Mouse (Mus musculus): Measurements from ENCODE around the gene Cdk2ap1. TPM values are rescaled to one million over a fixed set of nuclear protein-coding genes. Genes with fewer than 3 reads are reported as not detected.
A peak's percentile ranks its signal among the peaks of the same experiment; 100 is the strongest.

Gene Cdk2ap1
- polyA plus RNA-seq, 2 experiments = 16.3 to 86.5 TPM

DNA sequence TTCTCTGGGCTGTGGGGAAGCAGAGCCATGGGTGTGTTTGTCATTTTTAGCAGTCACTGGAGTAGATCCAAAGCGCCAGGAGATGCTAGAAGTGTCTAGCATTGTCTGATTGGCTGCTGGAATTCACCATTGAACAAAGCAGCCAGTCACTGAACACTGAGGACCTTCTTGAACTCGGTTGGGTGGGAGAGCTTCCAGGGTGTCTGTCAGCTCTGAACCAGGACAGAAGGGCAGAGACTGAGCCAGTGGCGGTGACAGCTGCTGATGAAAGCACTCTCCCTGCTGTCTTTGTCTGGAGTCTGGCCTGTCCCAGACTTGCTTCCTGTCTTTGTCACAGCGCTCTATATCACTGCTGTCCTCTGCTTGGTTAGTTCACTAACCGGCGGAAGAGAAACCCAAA lies 28.5 kb downstream of the Cdk2ap1 start:
- Histone ChIP-seq H3K9ac (replicated peaks) (no peak overlapping the region), H3K4me2 (ENCODE audit: low read depth) (no peak overlapping the region), H3K4me1 (replicated peaks; ENCODE audit: control insufficient read depth in 2 of 2, insufficient read depth in 2 of 2, low read length in 1 of 2) (no peaks in the 10 kb centered on the region), H3K9me3 (ENCODE audit: control insufficient read depth, low read length) (no peaks in the 10 kb centered on the region), H3K4me3 (ENCODE audit: insufficient read depth in 1 of 2, low read depth in 2 of 2, low read length in 2 of 2) (no peak overlapping the region), H3K27ac (no peak overlapping the region), H3K36me3 (replicated peaks; ENCODE audit: control insufficient read depth, insufficient read depth, low read depth) (no peaks in the 10 kb centered on the region), H3K27me3 (ENCODE audit: control insufficient read depth, insufficient read depth, low read length) (no peaks in the 10 kb centered on the region)
- no peak for ATAC-seq (ENCODE audit: insufficient read depth)
- no peak for DNase-seq (ENCODE audit: low read depth in 3 of 3, low spot score in 3 of 3)
- TF ChIP-seq EP300 (IDR thresholded peaks at IDR 0.05; ENCODE audit: low read depth) = no peak
- no peak for TF ChIP-seq CTCF (IDR thresholded peaks at IDR 0.05; ENCODE audit: low read depth)
- 50% methylated on average over 6 of the region's 6 CpGs for WGBS (ENCODE audit: insufficient replicate concordance)

DNA sequence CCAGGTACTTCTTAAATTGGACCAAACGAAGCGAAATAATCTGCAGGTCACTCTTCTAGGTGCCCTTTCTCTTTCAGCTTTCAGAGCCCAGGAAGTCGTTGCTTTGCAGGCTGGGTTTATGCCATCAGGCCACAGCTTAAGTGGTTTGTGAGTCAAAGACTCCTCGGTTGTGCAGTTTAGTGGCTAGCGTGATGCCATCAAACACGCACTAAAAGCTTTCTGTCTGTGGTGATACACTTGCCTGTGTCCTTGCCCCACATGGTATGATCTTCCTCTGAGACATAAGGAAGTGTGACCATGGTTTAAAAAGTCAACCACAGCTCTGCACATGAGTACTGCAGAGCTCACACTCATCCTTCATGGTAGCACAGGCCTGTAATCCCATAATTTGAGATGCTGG lies 32.8 kb downstream of the Cdk2ap1 start:
- H3K4me1 ChIP-seq (replicated peaks; ENCODE audit: control insufficient read depth in 2 of 2, insufficient read depth in 2 of 2, low read length in 1 of 2) = peaks cover 6 to 14% of the 10 kb centered on the region in 2 experiments
- ATAC-seq (ENCODE audit: insufficient read depth) (no peak), DNase-seq (ENCODE audit: low read depth in 3 of 3, low spot score in 3 of 3) (no peak)
- no peaks in the 10 kb centered on the region for H3K27me3 ChIP-seq (ENCODE audit: control insufficient read depth, insufficient read depth, low read length)
- TF ChIP-seq CTCF (IDR thresholded peaks at IDR 0.05; ENCODE audit: low read depth) (no peak), EP300 (IDR thresholded peaks at IDR 0.05; ENCODE audit: low read depth) (no peak)
- H3K4me3 ChIP-seq (ENCODE audit: insufficient read depth in 1 of 2, low read depth in 2 of 2, low read length in 2 of 2) = no peak overlapping the region
- H3K9ac ChIP-seq (replicated peaks) = no peak overlapping the region
- H3K9me3 ChIP-seq (ENCODE audit: control insufficient read depth, low read length) = no peaks in the 10 kb centered on the region
- H3K36me3 ChIP-seq (replicated peaks; ENCODE audit: control insufficient read depth, insufficient read depth, low read depth) = no peaks in the 10 kb centered on the region
- no peak overlapping the region for H3K4me2 ChIP-seq (ENCODE audit: low read depth)
- WGBS (ENCODE audit: insufficient replicate concordance) = 78% methylated on average over 6 of the region's 6 CpGs
- H3K27ac ChIP-seq = no peak overlapping the region

DNA sequence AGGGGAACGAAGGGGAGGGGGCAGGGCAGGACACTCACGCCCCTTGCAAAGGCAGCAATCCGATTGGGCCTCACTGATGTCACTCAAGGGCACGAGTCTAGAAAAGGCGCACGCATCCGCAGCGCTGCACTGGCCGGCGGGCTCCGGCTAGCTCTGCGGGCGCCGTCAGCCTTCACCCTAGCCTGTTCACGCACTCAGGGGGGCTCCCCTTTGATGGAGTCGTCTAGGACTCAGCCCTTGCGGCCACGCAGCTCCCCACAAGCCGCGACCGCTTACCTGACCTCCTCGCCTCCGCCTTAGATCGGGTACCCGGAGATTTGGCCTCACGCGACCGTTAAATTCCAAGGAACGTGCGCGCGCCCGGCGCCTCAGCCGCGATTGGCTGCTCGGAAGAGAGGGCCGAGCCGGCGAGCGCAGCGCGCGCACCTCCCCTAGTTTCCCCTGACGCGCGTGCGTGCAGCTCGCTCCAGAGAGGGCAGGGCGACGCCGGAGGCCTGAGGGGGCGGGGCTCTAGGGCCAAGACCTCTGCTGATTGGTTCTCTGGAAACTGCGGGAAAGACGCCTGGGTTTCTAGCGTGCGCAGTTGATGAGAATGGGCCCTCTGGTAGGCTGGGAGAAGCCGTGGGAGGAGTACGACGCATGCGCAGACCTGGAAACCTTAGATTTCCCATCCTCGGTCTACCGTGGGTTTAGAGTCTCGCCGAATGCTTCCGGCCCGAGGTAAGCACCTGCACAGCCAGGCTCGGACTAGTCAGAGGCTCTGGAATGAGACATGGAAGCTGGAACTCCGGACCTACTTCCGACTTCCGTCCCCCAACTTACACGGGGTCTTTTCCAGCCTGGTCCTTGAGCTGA lies 35.1 kb downstream of the Cdk2ap1 start, which contains the start of the genes Mphosph9 and 2810006K23Rik:
Gene Mphosph9, minus strand, starts transcription at position 463 of the 855 bp plus-strand sequence.
Gene 2810006K23Rik, plus strand, starts transcription at position 580 of the 855 bp plus-strand sequence.
- Histone ChIP-seq H3K9me3 (ENCODE audit: control insufficient read depth, low read length) (no peaks in the 10 kb centered on the region), H3K27ac (peak within 1 kb of the TSS; percentile 69), H3K9ac (replicated peaks) (peak within 1 kb of the TSS; percentile 86), H3K4me1 (replicated peaks; ENCODE audit: control insufficient read depth in 2 of 2, insufficient read depth in 2 of 2, low read length in 1 of 2) (peaks cover 6 to 14% of the 10 kb centered on the region in 2 experiments), H3K27me3 (ENCODE audit: control insufficient read depth, insufficient read depth, low read length) (no peaks in the 10 kb centered on the region), H3K4me3 (ENCODE audit: insufficient read depth in 1 of 2, low read depth in 2 of 2, low read length in 2 of 2) (peak within 1 kb of the TSS; percentile 69 to 98), H3K4me2 (ENCODE audit: low read depth) (peak within 1 kb of the TSS; percentile 93), H3K36me3 (replicated peaks; ENCODE audit: control insufficient read depth, insufficient read depth, low read depth) (no peaks in the 10 kb centered on the region)
- peak; percentile 96 for ATAC-seq (ENCODE audit: insufficient read depth)
- WGBS (ENCODE audit: insufficient replicate concordance) = under 1% methylated on average over 72 of the region's 72 CpGs
- TF ChIP-seq CTCF (IDR thresholded peaks at IDR 0.05; ENCODE audit: low read depth) = no peak
- 0 out of 2 replicates have a peak, but pooled peaks have one; percentile 26 for TF ChIP-seq EP300 (IDR thresholded peaks at IDR 0.05; ENCODE audit: low read depth)
- peak; percentile 99 to 100 (median 100) for DNase-seq (ENCODE audit: low read depth in 3 of 3, low spot score in 3 of 3)

DNA sequence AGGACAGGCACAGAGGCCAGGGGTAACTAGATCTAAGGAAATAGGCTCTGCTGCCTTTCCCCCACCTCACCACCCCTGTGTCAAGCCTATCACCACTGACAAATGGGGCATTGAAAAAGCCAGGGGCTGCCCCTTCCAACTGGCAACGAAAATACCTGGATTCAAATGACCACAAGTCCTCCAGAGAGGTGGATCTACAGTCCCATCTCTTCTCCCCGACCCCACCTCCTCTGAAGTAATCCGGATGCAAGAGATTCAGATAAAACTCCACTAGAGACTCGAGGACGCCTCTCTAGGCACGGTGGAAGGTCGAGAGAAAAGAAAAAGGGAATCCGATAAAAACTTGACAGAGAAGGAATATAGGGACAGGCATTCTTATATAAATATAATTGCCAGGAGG lies 36.1 kb downstream of the Cdk2ap1 start:
- Histone ChIP-seq H3K4me1 (replicated peaks; ENCODE audit: control insufficient read depth in 2 of 2, insufficient read depth in 2 of 2, low read length in 1 of 2) (peaks cover 6 to 14% of the 10 kb centered on the region in 2 experiments), H3K4me3 (ENCODE audit: insufficient read depth in 1 of 2, low read depth in 2 of 2, low read length in 2 of 2) (peak overlapping the region; percentile 69 to 88), H3K27ac (peak overlapping the region; percentile 28; the same call in 1 of the 2 replicates), H3K4me2 (ENCODE audit: low read depth) (peak overlapping the region; percentile 92), H3K36me3 (replicated peaks; ENCODE audit: control insufficient read depth, insufficient read depth, low read depth) (no peaks in the 10 kb centered on the region), H3K9ac (replicated peaks) (peak overlapping the region; percentile 86), H3K27me3 (ENCODE audit: control insufficient read depth, insufficient read depth, low read length) (no peaks in the 10 kb centered on the region), H3K9me3 (ENCODE audit: control insufficient read depth, low read length) (no peaks in the 10 kb centered on the region)
- TF ChIP-seq CTCF (IDR thresholded peaks at IDR 0.05; ENCODE audit: low read depth) = no peak
- no peak for TF ChIP-seq EP300 (IDR thresholded peaks at IDR 0.05; ENCODE audit: low read depth)
- 4% methylated on average over 8 of the region's 8 CpGs for WGBS (ENCODE audit: insufficient replicate concordance)
- DNase-seq (ENCODE audit: low read depth in 3 of 3, low spot score in 3 of 3) (peak in 1 of 3 experiments; percentile 14), ATAC-seq (ENCODE audit: insufficient read depth) (no peak)

DNA sequence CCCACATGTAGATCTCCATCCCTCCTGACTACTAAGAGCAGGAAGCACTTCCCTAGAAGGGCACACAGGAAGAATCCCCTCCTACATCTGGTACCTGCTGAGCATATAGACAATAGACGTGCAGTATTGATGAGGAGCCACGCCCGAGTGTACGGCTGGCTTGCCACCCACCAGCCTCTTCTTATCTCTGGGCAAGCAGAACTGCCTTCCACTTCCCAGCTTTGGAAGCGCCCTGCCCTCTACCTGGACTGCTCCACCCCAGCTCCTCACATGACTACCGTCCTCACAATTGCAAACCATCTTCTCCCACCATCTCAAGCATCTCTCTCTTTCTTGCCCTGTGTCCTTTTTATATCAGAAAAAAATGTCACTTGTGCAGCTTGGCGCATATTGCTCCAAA lies 45.2 kb downstream of the Cdk2ap1 start:
- TF ChIP-seq CTCF (IDR thresholded peaks at IDR 0.05; ENCODE audit: low read depth) (no peak), EP300 (IDR thresholded peaks at IDR 0.05; ENCODE audit: low read depth) (no peak)
- 32% methylated on average over 7 of the region's 7 CpGs for WGBS (ENCODE audit: insufficient replicate concordance)
- peak; percentile 56; the same call in 1 of the 2 replicates for ATAC-seq (ENCODE audit: insufficient read depth)

More for the DNA sequence above, 45.2 kb downstream of the Cdk2ap1 start:
- Histone ChIP-seq H3K4me2 (ENCODE audit: low read depth) (no peak overlapping the region), H3K27ac (no peak overlapping the region), H3K27me3 (ENCODE audit: control insufficient read depth, insufficient read depth, low read length) (no peaks in the 10 kb centered on the region), H3K4me1 (replicated peaks; ENCODE audit: control insufficient read depth in 2 of 2, insufficient read depth in 2 of 2, low read length in 1 of 2) (peaks cover 7 to 9% of the 10 kb centered on the region in 2 experiments), H3K36me3 (replicated peaks; ENCODE audit: control insufficient read depth, insufficient read depth, low read depth) (peaks cover 22% of the 10 kb centered on the region), H3K9ac (replicated peaks) (no peak overlapping the region), H3K4me3 (ENCODE audit: insufficient read depth in 1 of 2, low read depth in 2 of 2, low read length in 2 of 2) (no peak overlapping the region), H3K9me3 (ENCODE audit: control insufficient read depth, low read length) (peaks cover under 1% of the 10 kb centered on the region; the same call in 1 of the 2 replicates)
- DNase-seq (ENCODE audit: low read depth in 3 of 3, low spot score in 3 of 3) = no peak

Data from liver, embryonic 14.5 days (tissue).